In the genomic region with DNA sequence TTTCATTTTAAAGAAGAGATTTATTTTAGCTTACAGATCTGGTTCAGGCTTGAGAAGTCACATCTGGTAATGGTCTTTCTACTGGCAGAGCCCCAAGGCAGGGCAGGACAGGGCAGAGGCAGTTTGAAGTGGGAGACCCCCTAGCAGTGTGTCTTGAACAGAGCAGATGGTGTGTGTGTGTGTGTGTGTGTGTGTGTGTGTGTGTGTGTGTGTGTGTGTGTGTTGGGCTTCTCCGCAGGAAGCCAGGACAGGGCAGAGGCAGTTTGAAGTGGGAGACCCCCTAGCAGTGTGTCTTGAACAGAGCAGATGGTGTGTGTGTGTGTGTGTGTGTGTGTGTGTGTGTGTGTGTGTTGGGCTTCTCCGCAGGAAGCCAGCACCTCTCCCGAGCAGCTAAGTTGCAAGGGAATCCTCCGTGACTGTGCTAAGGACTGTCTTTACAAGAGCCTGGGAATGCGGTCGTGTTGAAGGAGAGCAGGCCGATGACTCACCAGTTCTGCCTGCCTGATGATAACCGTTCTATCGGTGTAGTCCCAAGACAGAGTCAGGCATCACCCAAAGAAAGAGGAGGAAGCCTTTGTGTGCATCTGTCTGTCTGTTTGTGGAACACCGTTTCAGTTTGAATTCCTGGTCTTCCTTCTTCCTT, we compare ENCODE assay signal across 8 mouse cellular contexts. TPM values are rescaled to one million over a fixed set of nuclear protein-coding genes. Genes with fewer than 3 reads are reported as not detected.
DNase-seq lines count a peak whose midpoint lies in the region; ATAC-seq lines count a peak whose summit lies in the region.
"Not testable (repeated sequence)": the region's sequence is repeated elsewhere in the genome, so short reads cannot be mapped to it uniquely, and the experiment has no call there.

No protein-coding gene starts in this region.

- peak overlapping the region; percentile 33; the same call in 1 of the 2 replicates for H3K4me2 ChIP-seq in intestine, embryonic 16.5 days (ENCODE audit: low read depth, low read length)
- H3K4me2 ChIP-seq in limb, embryonic 12.5 days = peak overlapping the region; percentile 8; the same call in 1 of the 2 replicates

- peak; percentile 92 for ATAC-seq in erythroblast, adult 5-6 weeks (replicated peaks; ENCODE audit: low FRiP score, poor library complexity, severe bottlenecking)
- peak; percentile 92 for ATAC-seq in intestine, embryonic 16.5 days
- peak; percentile 42; the same call in 1 of the 2 replicates for ATAC-seq in limb, embryonic 12.5 days (ENCODE audit: insufficient number of reproducible peaks, insufficient read depth, low FRiP score, low TSS enrichment, low read depth)
- ATAC-seq in megakaryocyte-erythroid progenitor cell, adult 5-6 weeks (replicated peaks; ENCODE audit: low FRiP score, low TSS enrichment, poor library complexity, severe bottlenecking) = peak; percentile 86

- H3K36me3 ChIP-seq in heart, embryonic 10.5 days; intestine, embryonic 16.5 days (ENCODE audit: control insufficient read depth, insufficient read depth, low read length): not testable (repeated sequence)
- peaks cover 11% of the 10 kb centered on the region; the same call in 1 of the 2 replicates for H3K36me3 ChIP-seq in limb, embryonic 12.5 days

- DNase-seq in MN1 (ENCODE audit: low spot score) = peak; percentile 86
- DNase-seq in cerebellum, adult 11-12 months = peak; percentile 30
- DNase-seq in heart, embryonic 10.5 days (ENCODE audit: low spot score) = peak; percentile 91
- DNase-seq in spleen, adult 12 weeks (ENCODE audit: low spot score) = peak; percentile 51

- H3K4me1 ChIP-seq in heart, embryonic 10.5 days = peaks cover 32% of the 10 kb centered on the region
- H3K4me1 ChIP-seq in intestine, embryonic 16.5 days (ENCODE audit: control insufficient read depth, insufficient read depth, low read length); limb, embryonic 12.5 days (replicated peaks): not testable (repeated sequence)

- WGBS in heart, embryonic 10.5 days = 3% methylated on average over 10 of the region's 10 CpGs
- 19% methylated on average over 10 of the region's 10 CpGs for WGBS in intestine, embryonic 16.5 days
- 57% methylated on average over 10 of the region's 10 CpGs for WGBS in limb, embryonic 12.5 days

- H3K9me3 ChIP-seq in heart, embryonic 10.5 days; intestine, embryonic 16.5 days (ENCODE audit: control insufficient read depth, low read length); limb, embryonic 12.5 days: not testable (repeated sequence)

- not testable (repeated sequence) for H3K9ac ChIP-seq in intestine, embryonic 16.5 days (ENCODE audit: low read depth, low read length); limb, embryonic 12.5 days (replicated peaks)

- H3K4me3 ChIP-seq in heart, embryonic 10.5 days = peak overlapping the region; percentile 33
- not testable (repeated sequence) for H3K4me3 ChIP-seq in intestine, embryonic 16.5 days (ENCODE audit: low read length); limb, embryonic 12.5 days (replicated peaks)

- peak overlapping the region; percentile 81 for H3K27ac ChIP-seq in heart, embryonic 10.5 days
- peak overlapping the region; percentile 43 for H3K27ac ChIP-seq in intestine, embryonic 16.5 days (ENCODE audit: low read length)
- H3K27ac ChIP-seq in limb, embryonic 12.5 days = not testable (repeated sequence)

- not testable (repeated sequence) for H3K27me3 ChIP-seq in heart, embryonic 10.5 days (ENCODE audit: insufficient read depth, poor library complexity, severe bottlenecking); intestine, embryonic 16.5 days (replicated peaks; ENCODE audit: control insufficient read depth, insufficient read depth, low read length); limb, embryonic 12.5 days

RNA-seq across cellular contexts. Expression of a gene that starts 8.3 kb away (rescaled TPM):
- total RNA-seq in erythroblast, adult 5-6 weeks (2015; ENCODE audit: low replicate concordance) = 375 and 403 TPM in 2 replicates
- total RNA-seq in erythroblast, adult 5-6 weeks (2017; ENCODE audit: low replicate concordance) = 937 and 1,092 TPM in 2 replicates
- 177 and 187 TPM in 2 replicates for polyA plus RNA-seq in heart, embryonic 10.5 days (2016; fragmentation: Nextera tagmentation; extraction: Ambion mirVana)
- polyA plus RNA-seq in intestine, embryonic 16.5 days (2015; fragmentation: Nextera tagmentation; extraction: Ambion mirVana) = 138 and 143 TPM in 2 replicates
- 173 and 189 TPM in 2 replicates for polyA plus RNA-seq in limb, embryonic 12.5 days (2016; fragmentation: Nextera tagmentation; extraction: Ambion mirVana)
- 188 and 260 TPM in 2 replicates for total RNA-seq in megakaryocyte-erythroid progenitor cell, adult 5-6 weeks (2014; fragmentation: Nextera tagmentation)
- 170 and 288 TPM in 2 replicates for total RNA-seq in megakaryocyte-erythroid progenitor cell, adult 5-6 weeks (2017)

RNA-seq across cellular contexts. Expression of a gene that starts 55.2 kb away (rescaled TPM):
- total RNA-seq in erythroblast, adult 5-6 weeks (2015; ENCODE audit: low replicate concordance) = 23.2 and 40.9 TPM in 2 replicates
- 24.1 and 30.1 TPM in 2 replicates for total RNA-seq in erythroblast, adult 5-6 weeks (2017; ENCODE audit: low replicate concordance)
- 84.7 and 105 TPM in 2 replicates for polyA plus RNA-seq in heart, embryonic 10.5 days (2016; fragmentation: Nextera tagmentation; extraction: Ambion mirVana)
- polyA plus RNA-seq in intestine, embryonic 16.5 days (2015; fragmentation: Nextera tagmentation; extraction: Ambion mirVana) = 116 and 118 TPM in 2 replicates
- 107 and 120 TPM in 2 replicates for polyA plus RNA-seq in limb, embryonic 12.5 days (2016; fragmentation: Nextera tagmentation; extraction: Ambion mirVana)
- total RNA-seq in megakaryocyte-erythroid progenitor cell, adult 5-6 weeks (2014; fragmentation: Nextera tagmentation) = 92.8 and 130 TPM in 2 replicates
- 43.7 and 60.1 TPM in 2 replicates for total RNA-seq in megakaryocyte-erythroid progenitor cell, adult 5-6 weeks (2017)

RNA-seq across cellular contexts. Expression of a gene that starts 56.2 kb away (rescaled TPM):
- total RNA-seq in erythroblast, adult 5-6 weeks (2015; ENCODE audit: low replicate concordance) = 5.6 and 9.0 TPM in 2 replicates
- total RNA-seq in erythroblast, adult 5-6 weeks (2017; ENCODE audit: low replicate concordance) = 4.7 and 5.4 TPM in 2 replicates
- 3.6 and 6.0 TPM in 2 replicates for polyA plus RNA-seq in heart, embryonic 10.5 days (2016; fragmentation: Nextera tagmentation; extraction: Ambion mirVana)
- polyA plus RNA-seq in intestine, embryonic 16.5 days (2015; fragmentation: Nextera tagmentation; extraction: Ambion mirVana) = 3.4 and 3.7 TPM in 2 replicates
- polyA plus RNA-seq in limb, embryonic 12.5 days (2016; fragmentation: Nextera tagmentation; extraction: Ambion mirVana) = 9.7 and 12.0 TPM in 2 replicates
- 10.2 and 13.1 TPM in 2 replicates for total RNA-seq in megakaryocyte-erythroid progenitor cell, adult 5-6 weeks (2014; fragmentation: Nextera tagmentation)
- 3.3 and 4.2 TPM in 2 replicates for total RNA-seq in megakaryocyte-erythroid progenitor cell, adult 5-6 weeks (2017)

Comparison
In these comparisons a context has a peak if more than half of its experiments do, and no peak if none do; other contexts are left out.
1. DNase-seq: peak in every context shown above with its lines; median percentile 91 in heart, embryonic 10.5 days; 86 in MN1; 51 in spleen, adult 12 weeks; 30 in cerebellum, adult 11-12 months.
2. ATAC-seq: peak in every context shown above with its lines; median percentile 92 in erythroblast, adult 5-6 weeks; 92 in intestine, embryonic 16.5 days; 86 in megakaryocyte-erythroid progenitor cell, adult 5-6 weeks; 42 in limb, embryonic 12.5 days.